8 mouse cellular contexts compared by ENCODE assay signal in genomic region chr9:102723990-102724461, GRCm38 (mm10). TPM values are rescaled to one million over a fixed set of nuclear protein-coding genes. Genes with fewer than 3 reads are reported as not detected.
DNase-seq lines count a peak whose midpoint lies in the region; ATAC-seq and TF ChIP-seq lines count a peak whose summit lies in the region.

No protein-coding gene starts in this region.

- intact Hi-C loops in heart, postnatal 36 days (cut with DNase I), result no loop called here

- H3K9me3 ChIP-seq in lung, embryonic 14.5 days (ENCODE audit: low read depth, low read length), result no peaks in the 10 kb centered on the region

- ATAC-seq in lung, embryonic 14.5 days (ENCODE audit: insufficient read depth), result peak; percentile 18
- no peak for ATAC-seq in activated CD4-positive, CD25-positive, alpha-beta regulatory T cell, adult 4 months

- WGBS in lung, embryonic 14.5 days, result 32% methylated on average over 4 of the region's 4 CpGs

- peak overlapping the region; percentile 83 for H3K27ac ChIP-seq in lung, embryonic 14.5 days (ENCODE audit: low read depth)

- DNase-seq in 3T3-L1 (ENCODE audit: low read depth, low spot score), result peak; percentile 89
- peak; percentile 76 for DNase-seq in cerebellum, adult 11-12 months
- peak; percentile 78 to 79 for DNase-seq in frontal cortex, adult 2 months (ENCODE audit: extremely low spot score in 1 of 2, low spot score in 1 of 2)
- DNase-seq in heart, postnatal 36 days, result peak; percentile 74 to 80
- peak; percentile 82 for DNase-seq in layer of hippocampus, adult 11-12 months (ENCODE audit: low spot score)
- DNase-seq in lung, embryonic 14.5 days, result peak; percentile 53
- DNase-seq in right cerebral cortex, postnatal 14 days, result peak; percentile 38

- H3K36me3 ChIP-seq in lung, embryonic 14.5 days (ENCODE audit: insufficient read depth), result peaks cover 90% of the 10 kb centered on the region

- H3K4me3 ChIP-seq in lung, embryonic 14.5 days (ENCODE audit: low read depth, low read length), result no peak overlapping the region

- no peak overlapping the region; the same call in 1 of the 2 replicates for H3K4me2 ChIP-seq in lung, embryonic 14.5 days

- TF ChIP-seq CTCF in lung, embryonic 14.5 days (IDR thresholded peaks at IDR 0.05; ENCODE audit: low read depth), result no peak

- no peaks in the 10 kb centered on the region for H3K27me3 ChIP-seq in lung, embryonic 14.5 days (ENCODE audit: insufficient read depth, low read length)

- H3K4me1 ChIP-seq in lung, embryonic 14.5 days (ENCODE audit: insufficient read depth), result peaks cover 59% of the 10 kb centered on the region

- no peak overlapping the region for H3K9ac ChIP-seq in lung, embryonic 14.5 days

RNA-seq across cellular contexts. Expression of gene Amotl2, which starts 7.6 kb away (rescaled TPM):
- 13.9 and 14.1 TPM in 2 replicates for polyA plus RNA-seq in frontal cortex, adult 2 months (2012; rRNA removed)
- total RNA-seq in heart, postnatal 36 days (2021), result 10 to 100 TPM; 67.5 to 79.0 TPM
- polyA plus RNA-seq in lung, embryonic 14.5 days (2014; fragmentation: Nextera tagmentation; extraction: Ambion mirVana), result 40.3 and 49.4 TPM in 2 replicates
- polyA plus RNA-seq in activated CD4-positive, CD25-positive, alpha-beta regulatory T cell, adult 4 months (2017; shearing (Covaris generic)), result not detected

Comparison
In these comparisons a context has a peak if more than half of its experiments do, and no peak if none do; other contexts are left out.
1. DNase-seq: peak in every context shown above with its lines; median percentile 89 in 3T3-L1; 82 in layer of hippocampus, adult 11-12 months; 78 in frontal cortex, adult 2 months; 77 in heart, postnatal 36 days; 76 in cerebellum, adult 11-12 months; 53 in lung, embryonic 14.5 days; 38 in right cerebral cortex, postnatal 14 days.
2. RNA of gene Amotl2, which starts 7.6 kb away (polyA plus RNA-seq): 40.3 to 49.4 TPM in lung, embryonic 14.5 days and 13.9 to 14.1 TPM in frontal cortex, adult 2 months; not detected in activated CD4-positive, CD25-positive, alpha-beta regulatory T cell, adult 4 months; every median in the first group is over 10 times any median in the second.